Mouse (Mus musculus) cortical plate, adult 2 months (tissue): ENCODE data around the gene Pls3.

Experiments
- CTCF ChIP-seq: fragments of 200-500 bp; IDR thresholded peaks from 2 replicates; pipeline ENCODE4 v1.5.1; 2011; ENCODE audit warnings: mild to moderate bottlenecking, control low read depth, low read length; ENCODE audit not compliant: insufficient read depth; ENCODE audit errors: extremely low read depth
- POLR2A ChIP-seq: fragments of 200-500 bp; IDR thresholded peaks from 2 replicates; pipeline ENCODE4 v1.6.1; 2011; ENCODE audit warnings: mild to moderate bottlenecking, low read length, control low read depth; ENCODE audit not compliant: insufficient read depth; ENCODE audit errors: extremely low read depth

GRCm38 (mm10) chrX:75844290-75844689, 30.7 kb downstream of the Pls3 start:
- no peak for TF ChIP-seq CTCF
- no peak for TF ChIP-seq POLR2A
